Mouse (Mus musculus) thymus, adult 2 months (tissue): ENCODE measurements around the gene Stk24. TPM values are rescaled to one million over a fixed set of nuclear protein-coding genes. Genes with fewer than 3 reads are reported as not detected.

Source experiments
- DNase-seq: peaks from one replicate; pipeline ENCODE4 v3.0.0; 2021
- H3K27ac ChIP-seq: fragments of 200-500 bp; 2 replicates; pipeline ENCODE4 v1.5.1; 2012; ENCODE audit warnings: low read length, control low read depth; ENCODE audit not compliant: control insufficient read depth, insufficient read depth
- H3K27me3 ChIP-seq: fragments of 200-500 bp; 2 replicates; pipeline ENCODE4 v1.6.1; 2012; ENCODE audit warnings: mild to moderate bottlenecking, low read length, moderate library complexity, mixed read lengths; ENCODE audit not compliant: control insufficient read depth, insufficient read depth
- H3K36me3 ChIP-seq: fragments of 200-500 bp; 2 replicates; pipeline ENCODE4 v1.6.1; 2012; ENCODE audit warnings: mild to moderate bottlenecking, low read length, moderate library complexity; ENCODE audit not compliant: control insufficient read depth, insufficient read depth
- H3K4me1 ChIP-seq: fragments of 200-500 bp; replicated peaks from 2 replicates; pipeline ENCODE4 v1.6.1; 2012; ENCODE audit warnings: low read length; ENCODE audit not compliant: control insufficient read depth, insufficient read depth
- H3K4me3 ChIP-seq: fragments of 200-500 bp; 2 replicates; pipeline ENCODE4 v1.5.1; 2012; ENCODE audit warnings: mild to moderate bottlenecking, low read length, control low read depth, moderate library complexity; ENCODE audit not compliant: control insufficient read depth, insufficient read depth
- CTCF ChIP-seq: fragments of 200-500 bp; IDR thresholded peaks from 2 replicates; pipeline ENCODE4 v1.5.1; 2012; ENCODE audit warnings: mild to moderate bottlenecking, control low read depth, low read length, moderate library complexity, borderline replicate concordance; ENCODE audit not compliant: control insufficient read depth, poor library complexity, insufficient read depth; ENCODE audit errors: extremely low read depth
- POLR2A ChIP-seq: fragments of 200-500 bp; IDR thresholded peaks from 2 replicates; pipeline ENCODE4 v1.6.1; 2012; ENCODE audit warnings: mild to moderate bottlenecking, low read length, control low read depth, moderate library complexity; ENCODE audit not compliant: control insufficient read depth, poor library complexity, insufficient read depth; ENCODE audit errors: extremely low read depth
- whole genome bisulfite sequencing: fragments of 180-500 bp; shearing (Covaris S2); methylation state at CpG from one replicate; pipeline ENCODE4 v1.1.7; 2018; 5-methylcytosine and 5-hydroxymethylcytosine counted together
- polyA plus RNA-seq: library from polyadenylated mRNA; depleted of rRNA; stranded (reverse); fragments of >200 nt; gene quantifications from 2 replicates; pipeline ENCODE4 v1.2.3, GENCODE M21; 2012

The Stk24 gene
- polyA plus RNA-seq, 1 experiment: 57.1 TPM

- no peak overlapping the region for H3K4me3 ChIP-seq
- H3K27ac ChIP-seq: no peak overlapping the region
- 89% methylated on average over 10 of the region's 10 CpGs for WGBS
- TF ChIP-seq POLR2A (no peak), CTCF (no peak)
- no peak for DNase-seq
- no peaks in the 10 kb centered on the region for H3K27me3 ChIP-seq
- peaks cover 8% of the 10 kb centered on the region for H3K4me1 ChIP-seq
- H3K36me3 ChIP-seq: no peaks in the 10 kb centered on the region
These were observed 127.3 kb downstream of the Stk24 start for GRCm38 (mm10) chr14:121252542-121252941.

- no peak overlapping the region for H3K27ac ChIP-seq
- DNase-seq: no peak
- H3K27me3 ChIP-seq: no peaks in the 10 kb centered on the region
- H3K4me1 ChIP-seq: peaks cover 3% of the 10 kb centered on the region
- H3K4me3 ChIP-seq: no peak overlapping the region
- no peaks in the 10 kb centered on the region for H3K36me3 ChIP-seq
- TF ChIP-seq CTCF (no peak), POLR2A (no peak)
- WGBS: 85% methylated on average over 4 of the region's 4 CpGs
These were observed 128.1 kb downstream of the Stk24 start for GRCm38 (mm10) chr14:121251708-121252107.

GRCm38 (mm10) chr14:121251099-121251498 is 128.7 kb downstream of the Stk24 start:
- no peak for DNase-seq
- TF ChIP-seq POLR2A: no peak
- no peak for TF ChIP-seq CTCF
- no peaks in the 10 kb centered on the region for H3K36me3 ChIP-seq
- H3K4me3 ChIP-seq: no peak overlapping the region
- no peaks in the 10 kb centered on the region for H3K4me1 ChIP-seq
- WGBS: 92% methylated on average over 5 of the region's 5 CpGs
- no peaks in the 10 kb centered on the region for H3K27me3 ChIP-seq
- no peak overlapping the region for H3K27ac ChIP-seq

- Histone ChIP-seq H3K4me1 (no peaks in the 10 kb centered on the region), H3K27ac (no peak overlapping the region), H3K4me3 (no peak overlapping the region), H3K27me3 (no peaks in the 10 kb centered on the region), H3K36me3 (no peaks in the 10 kb centered on the region)
- no peak for DNase-seq
- TF ChIP-seq CTCF (no peak), POLR2A (no peak)
- 95% methylated on average over 5 of the region's 5 CpGs for WGBS
These were observed 131.5 kb downstream of the Stk24 start for GRCm38 (mm10) chr14:121248346-121248745.

GRCm38 (mm10) chr14:121247287-121247686 is 132.5 kb downstream of the Stk24 start:
- no peaks in the 10 kb centered on the region for H3K4me1 ChIP-seq
- H3K36me3 ChIP-seq: no peaks in the 10 kb centered on the region
- H3K27ac ChIP-seq: no peak overlapping the region
- 96% methylated on average over 7 of the region's 7 CpGs for WGBS
- no peak for TF ChIP-seq POLR2A
- no peak for TF ChIP-seq CTCF
- no peaks in the 10 kb centered on the region for H3K27me3 ChIP-seq
- no peak overlapping the region for H3K4me3 ChIP-seq
- DNase-seq: no peak

- TF ChIP-seq CTCF (no peak), POLR2A (no peak)
- Histone ChIP-seq H3K27ac (no peak overlapping the region), H3K4me1 (no peaks in the 10 kb centered on the region), H3K4me3 (no peak overlapping the region), H3K27me3 (no peaks in the 10 kb centered on the region), H3K36me3 (no peaks in the 10 kb centered on the region)
- 92% methylated on average over 14 of the region's 14 CpGs for WGBS
- DNase-seq: no peak
These were observed 133.6 kb downstream of the Stk24 start for GRCm38 (mm10) chr14:121246048-121246731.
